Mouse (Mus musculus): ENCODE data around the gene Slc46a1.

Gene Slc46a1

DNA sequence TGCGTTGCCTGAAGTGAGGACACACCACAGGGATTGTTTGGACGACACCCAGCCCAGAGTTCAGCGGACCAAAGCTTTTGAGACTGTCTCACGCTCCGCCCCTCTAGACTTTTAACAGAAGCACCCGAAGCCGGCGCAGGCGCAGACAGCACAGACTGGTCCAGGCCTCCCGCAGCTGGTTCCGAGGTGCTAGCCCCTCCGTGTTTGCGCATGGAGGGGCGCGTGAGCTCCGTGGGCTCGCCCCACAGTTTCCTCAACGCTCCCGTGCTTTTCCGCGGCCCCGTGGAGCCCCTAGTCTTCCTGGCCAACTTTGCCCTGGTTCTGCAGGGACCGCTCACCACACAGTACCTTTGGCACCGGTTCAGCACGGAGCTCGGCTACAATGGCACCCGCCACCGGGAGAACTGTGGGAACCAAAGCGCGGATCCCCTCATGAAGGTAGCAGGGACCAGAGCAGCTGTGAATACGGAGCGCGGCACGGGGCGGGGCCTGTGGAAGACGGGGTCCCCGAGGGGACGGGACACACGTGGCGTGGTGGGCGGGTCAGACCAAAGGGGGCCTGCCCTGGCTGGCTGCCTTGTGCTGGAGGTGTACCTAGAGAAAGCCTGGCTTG is at the start of gene Slc46a1:
Gene Slc46a1, plus strand, starts transcription at position 130 of the 613 bp plus-strand sequence.
- DNase-seq (ENCODE audit: low read depth): peak; percentile 74

DNA sequence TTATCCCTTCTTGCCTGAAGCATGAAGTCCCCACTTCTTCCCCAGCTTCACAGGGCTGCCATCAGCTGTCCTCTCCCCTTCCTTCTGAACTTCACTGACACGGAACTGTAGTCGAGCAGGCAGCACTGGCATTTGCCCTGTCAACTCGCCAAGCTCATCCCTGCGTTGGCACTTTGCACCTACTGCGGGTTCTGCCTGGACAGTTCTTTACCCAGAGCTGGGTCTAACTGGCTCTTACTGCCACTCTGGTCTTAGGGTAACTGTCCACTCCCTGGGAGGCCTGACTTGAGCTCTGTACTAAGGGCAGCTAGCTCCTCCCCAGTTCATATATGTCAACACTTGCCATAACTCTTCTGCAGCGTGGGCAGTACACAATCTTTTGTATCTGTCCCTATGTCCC is 48.6 kb upstream of the Slc46a1 start:
- DNase-seq (ENCODE audit: low read depth): no peak

GRCm38 (mm10) chr11:78420263-78420889 is 45.1 kb upstream of the Slc46a1 start:
- no peak for DNase-seq (ENCODE audit: low read depth)

DNA sequence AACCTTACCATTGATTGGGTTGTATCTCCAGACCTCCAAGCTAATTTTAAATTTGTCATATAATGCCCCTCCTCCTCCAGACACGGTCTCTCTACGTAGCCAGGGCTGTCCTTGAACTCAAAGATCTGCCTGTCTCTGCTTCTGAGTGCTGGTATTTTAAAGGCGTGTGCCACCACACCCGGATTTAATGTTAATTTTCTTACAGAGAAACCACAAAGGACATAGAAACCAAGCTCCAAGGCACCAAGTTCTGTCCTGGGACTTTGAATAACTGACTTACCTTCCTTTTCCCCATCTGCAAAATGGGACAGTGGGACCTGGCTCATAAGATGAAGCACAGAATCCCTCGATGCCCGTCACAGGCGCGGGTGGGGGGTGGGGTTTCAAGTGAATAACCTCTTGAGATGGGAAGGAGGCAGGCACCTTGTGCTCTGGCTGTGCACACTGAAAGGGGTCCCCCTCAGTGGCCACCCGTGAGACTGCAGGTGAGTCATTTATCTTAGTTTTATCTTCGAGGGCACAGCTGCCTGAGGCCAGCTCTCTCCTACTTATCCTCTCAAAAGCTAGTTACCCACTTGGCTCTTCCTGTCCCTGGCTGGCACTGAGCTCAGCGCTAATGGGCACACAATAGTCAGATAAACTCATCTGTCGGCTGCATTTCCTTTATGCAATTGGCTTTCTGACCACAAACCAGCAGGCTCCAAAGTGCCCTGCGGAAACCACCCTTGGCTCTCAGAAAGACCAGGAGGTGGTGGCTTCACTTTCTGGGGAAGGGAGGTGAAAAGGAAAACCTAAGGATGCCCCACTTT is 44.1 kb upstream of the Slc46a1 start:
- DNase-seq (ENCODE audit: low read depth): no peak

DNA sequence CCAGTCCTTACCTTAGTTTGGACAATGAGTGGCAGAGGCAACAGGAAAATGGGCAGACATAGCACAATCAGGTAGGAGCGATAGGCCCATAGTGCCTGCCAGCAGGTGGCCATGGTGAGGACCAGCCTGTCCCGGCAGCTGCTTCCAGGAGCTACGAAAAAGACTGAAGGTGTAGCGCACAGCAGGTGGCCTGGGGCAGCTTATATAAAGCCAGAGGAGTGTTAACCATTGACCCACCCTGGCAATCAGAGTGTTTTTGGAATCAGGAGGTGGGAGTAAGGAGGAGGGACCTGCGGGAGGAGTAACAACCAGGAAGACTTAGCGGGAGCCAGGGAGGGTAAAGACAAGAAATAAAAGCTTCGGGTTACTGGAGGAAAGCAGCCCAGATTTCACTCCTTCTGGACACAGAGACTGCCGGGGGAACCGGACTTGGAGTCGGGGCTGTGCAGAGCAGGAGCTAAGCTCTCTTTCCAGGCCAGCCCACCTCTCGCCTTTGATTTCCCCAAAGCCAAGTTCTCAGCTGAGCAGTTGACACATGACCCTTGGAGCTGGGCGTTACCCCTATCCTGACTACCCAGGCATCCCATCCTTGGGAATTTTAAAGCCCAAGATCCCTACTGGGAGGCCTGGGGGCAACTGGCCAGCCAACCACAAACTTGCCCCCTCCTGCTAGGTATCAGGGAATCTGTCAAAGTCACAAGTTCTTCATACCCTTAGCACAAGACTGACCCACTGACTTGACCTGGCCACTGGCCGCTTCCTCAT is 43.3 kb upstream of the Slc46a1 start, which contains the start of gene Slc13a2:
Gene Slc13a2, minus strand, starts transcription at position 163 of the 765 bp plus-strand sequence.
- no peak for DNase-seq (ENCODE audit: low read depth)

DNA sequence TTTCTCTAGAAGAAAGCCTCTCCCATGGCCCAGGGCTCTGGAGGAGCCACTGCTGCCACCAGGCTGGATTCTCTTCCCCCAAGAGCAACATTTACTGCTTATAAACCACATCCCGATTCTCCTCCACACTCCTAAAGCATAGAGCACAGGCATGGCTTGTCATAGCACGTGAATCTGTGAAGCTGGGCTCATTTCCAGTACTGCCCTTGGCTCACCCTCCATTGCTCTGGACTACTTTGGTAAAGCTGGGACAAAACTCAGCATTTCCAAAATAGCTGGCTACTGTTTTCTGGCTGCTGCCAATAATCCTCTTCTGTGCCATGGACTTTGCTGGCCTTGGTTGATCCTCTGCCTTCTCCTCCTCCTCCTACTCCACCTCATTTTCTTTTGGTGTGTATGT is 41.1 kb upstream of the Slc46a1 start:
- DNase-seq (ENCODE audit: low read depth): no peak

DNA sequence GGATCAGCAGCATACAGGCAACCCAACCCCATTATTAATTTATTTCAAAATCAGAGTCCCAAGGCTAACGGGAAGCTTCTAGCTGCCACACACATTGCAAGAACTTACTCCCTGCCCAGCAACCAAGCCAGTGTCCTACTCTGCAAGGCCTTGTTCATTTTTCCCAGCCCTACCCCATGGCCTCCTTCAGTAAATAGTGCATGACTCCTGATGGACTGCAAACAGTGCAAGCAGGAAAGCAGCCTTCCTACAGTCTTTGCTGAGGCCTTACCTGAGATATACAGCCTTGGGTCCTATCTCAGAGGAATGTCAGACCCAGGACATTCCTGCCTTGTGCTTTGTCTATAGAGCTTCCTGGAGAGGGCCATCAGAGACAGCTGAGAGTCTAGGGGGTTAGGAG is 39.9 kb upstream of the Slc46a1 start:
- DNase-seq (ENCODE audit: low read depth): no peak

DNA sequence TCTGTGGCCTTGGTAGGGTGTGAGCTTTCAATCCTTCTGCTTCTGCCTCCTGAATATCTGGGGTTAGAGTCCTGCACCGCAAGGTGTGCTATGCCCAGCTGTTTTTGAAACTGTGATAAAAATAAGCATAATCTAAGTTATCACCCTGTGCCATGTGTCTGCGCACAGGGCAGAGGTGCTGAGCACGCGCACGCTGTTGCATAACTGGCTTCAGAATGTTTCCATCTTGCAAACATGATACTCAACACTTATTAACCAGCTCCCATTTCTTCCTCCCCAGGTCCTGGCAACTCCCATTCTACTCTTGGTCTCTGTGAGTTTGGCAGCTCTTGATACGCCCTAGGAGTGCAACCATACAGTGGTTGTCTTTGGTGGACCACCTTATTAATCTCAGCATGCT is 37.8 kb upstream of the Slc46a1 start:
- no peak for DNase-seq (ENCODE audit: low read depth)

DNA sequence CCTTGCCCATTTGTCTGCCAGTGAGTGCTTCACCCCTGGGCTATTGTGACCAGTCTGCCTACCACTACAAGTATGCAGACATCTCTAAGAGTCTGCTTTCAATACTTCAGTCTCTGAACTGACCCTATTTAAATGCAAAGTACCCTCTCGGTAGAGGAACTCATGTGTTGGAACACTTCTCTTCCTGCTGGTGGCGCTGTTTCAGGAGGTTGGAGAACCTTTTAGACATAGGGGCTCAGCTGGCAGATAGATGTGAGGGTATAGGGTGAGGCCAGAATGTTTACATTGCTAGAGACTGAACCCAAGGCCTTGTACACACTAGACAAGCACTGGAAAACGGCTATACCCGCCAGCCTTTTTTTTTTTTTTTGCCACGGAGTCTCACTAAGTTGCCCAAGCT is 37.2 kb upstream of the Slc46a1 start:
- DNase-seq (ENCODE audit: low read depth): no peak

DNA sequence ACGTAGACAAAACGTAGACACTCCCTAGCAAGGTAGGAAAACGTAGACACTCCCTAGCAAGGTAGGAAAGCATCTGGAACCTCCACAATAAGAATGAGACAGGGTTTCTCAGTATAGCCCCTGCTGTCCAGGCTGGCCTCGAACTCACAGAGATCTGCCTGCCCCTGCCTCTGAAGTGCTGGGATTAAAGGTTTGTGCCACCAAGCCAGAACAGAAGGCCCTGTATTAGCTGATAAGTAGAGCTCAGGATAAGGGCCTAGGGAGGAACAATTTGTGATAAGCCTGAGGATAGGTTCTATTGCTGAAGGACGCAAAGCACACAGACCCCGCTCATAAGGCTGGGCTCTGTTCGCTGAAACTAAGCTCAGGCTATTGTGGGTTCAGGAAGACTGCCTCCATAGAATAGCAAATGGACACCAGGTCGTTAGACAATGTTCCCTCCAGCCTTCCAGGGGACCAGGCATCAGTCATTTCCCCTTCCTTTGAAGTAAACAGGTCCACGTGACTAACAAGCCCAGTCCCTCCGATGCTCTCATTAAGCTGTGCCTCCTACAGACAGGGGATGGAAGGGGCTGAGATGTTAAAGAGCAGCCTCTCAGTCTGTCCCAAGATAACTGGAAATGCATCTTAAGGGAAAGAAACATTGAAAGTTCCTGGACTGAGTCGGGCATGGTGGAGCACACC is 35.2 kb upstream of the Slc46a1 start:
- DNase-seq (ENCODE audit: low read depth): no peak

DNA sequence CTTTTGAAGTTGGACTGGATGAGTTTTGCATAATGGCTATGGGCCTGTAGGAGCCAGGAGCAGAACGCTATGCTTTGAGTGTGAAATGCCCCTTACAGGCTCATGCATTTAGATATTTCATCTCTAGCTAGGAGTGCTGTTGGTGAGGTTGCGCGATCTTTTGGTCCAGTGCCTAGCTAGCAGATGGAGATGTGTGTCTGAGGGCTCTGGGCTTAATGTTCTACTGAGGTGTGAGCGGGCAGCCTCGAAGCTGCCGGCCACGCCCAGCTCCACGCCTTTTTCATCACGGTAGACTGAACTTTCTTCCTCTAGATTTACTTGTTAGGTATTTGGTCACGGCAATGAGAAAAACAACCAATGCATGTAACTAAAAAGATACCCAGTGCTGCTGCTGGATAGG is 34.3 kb upstream of the Slc46a1 start:
- no peak for DNase-seq (ENCODE audit: low read depth)

DNA sequence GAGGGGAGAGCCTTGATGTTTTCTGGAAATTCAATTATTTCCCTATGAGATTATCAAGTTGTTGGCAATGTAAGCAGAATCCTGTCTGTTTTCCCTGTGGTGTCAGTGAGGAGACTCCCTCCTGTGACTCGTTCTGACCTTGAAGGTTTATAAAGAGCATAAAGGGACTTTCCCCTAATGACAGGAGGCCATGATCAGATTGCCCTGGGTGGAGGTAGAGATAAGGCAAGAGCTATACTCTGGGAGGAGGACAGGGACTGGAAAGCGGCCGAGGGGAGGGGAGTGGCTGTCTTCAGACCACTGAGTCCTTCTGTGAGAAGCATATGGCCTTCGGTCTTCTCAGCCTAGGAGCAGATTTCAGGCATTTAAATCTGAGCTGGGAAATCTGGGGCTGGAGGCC is 31.4 kb upstream of the Slc46a1 start:
- DNase-seq (ENCODE audit: low read depth): no peak

- DNase-seq (ENCODE audit: low read depth): peak; percentile 57
Observed at GRCm38 (mm10) chr11:78435776-78436349, 29.6 kb upstream of the Slc46a1 start.

GRCm38 (mm10) chr11:78437182-78437581 is 28.3 kb upstream of the Slc46a1 start:
- no peak for DNase-seq (ENCODE audit: low read depth)

DNA sequence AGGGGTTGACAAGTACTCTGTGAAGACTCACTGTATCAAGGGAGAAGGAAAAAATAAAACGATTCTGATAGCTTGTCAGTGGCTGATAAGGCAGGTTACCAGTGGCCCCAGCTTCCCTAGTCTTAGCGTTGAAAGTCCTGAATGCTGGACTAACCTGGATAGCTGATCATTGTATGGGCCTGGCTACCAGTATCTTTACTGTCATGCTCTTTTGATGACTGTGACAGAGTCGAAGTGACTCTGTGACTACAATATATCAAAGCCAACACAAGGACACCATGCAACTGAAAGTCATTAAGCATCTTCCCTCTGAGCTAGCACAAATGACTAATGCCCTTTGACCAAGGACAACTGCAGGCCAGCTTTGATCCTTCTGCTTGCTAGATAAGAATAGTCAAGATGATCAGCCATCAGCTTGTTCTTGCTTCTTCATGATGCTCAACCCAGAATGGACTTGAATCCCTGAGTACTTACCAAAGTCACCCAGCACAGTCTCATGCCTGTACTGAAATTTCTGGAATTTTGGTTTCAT is 27.0 kb upstream of the Slc46a1 start:
- DNase-seq (ENCODE audit: low read depth): no peak

DNA sequence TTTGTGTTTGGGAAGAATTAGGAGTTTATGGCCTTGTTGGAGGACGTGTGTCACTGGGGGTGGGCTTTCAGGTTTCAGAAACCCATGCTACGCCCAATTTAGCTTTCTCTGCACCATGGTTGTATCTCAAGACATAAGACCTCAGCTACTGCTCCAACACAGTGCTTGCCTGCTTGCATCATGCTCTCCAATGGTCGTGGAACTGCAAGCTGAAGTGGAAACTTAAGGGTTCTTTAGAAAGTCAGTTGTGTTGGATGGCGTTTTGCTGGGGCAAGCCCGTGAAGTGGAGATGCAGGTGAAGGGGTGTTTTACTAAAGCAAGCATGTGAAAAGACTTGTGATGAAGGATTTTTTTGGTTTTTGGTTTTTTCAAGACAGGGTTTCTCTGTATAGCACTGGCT is 22.4 kb upstream of the Slc46a1 start:
- DNase-seq (ENCODE audit: low read depth): no peak

DNA sequence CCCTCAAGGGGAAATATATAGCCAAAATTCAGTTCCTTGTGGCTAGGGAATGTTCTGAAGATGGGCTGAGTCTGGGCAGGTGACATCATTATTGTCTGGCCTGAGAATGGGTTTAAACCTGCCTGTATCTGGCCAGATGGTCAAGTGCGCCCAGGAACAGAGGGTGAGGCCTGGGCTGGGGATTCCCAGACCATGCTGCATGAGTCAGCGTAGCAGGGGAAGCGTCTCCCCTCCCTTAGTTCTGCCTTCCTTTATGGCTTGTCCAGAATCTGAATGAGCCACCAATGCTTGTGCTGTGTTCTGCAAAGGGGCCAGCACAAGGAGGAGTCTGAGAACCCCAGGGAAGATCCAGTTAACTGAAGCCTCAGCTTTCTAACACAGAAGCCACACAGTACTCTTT is 18.3 kb upstream of the Slc46a1 start:
- DNase-seq (ENCODE audit: low read depth): no peak

- no peak for DNase-seq (ENCODE audit: low read depth)
Observed at GRCm38 (mm10) chr11:78448242-78448641, 17.3 kb upstream of the Slc46a1 start.

DNA sequence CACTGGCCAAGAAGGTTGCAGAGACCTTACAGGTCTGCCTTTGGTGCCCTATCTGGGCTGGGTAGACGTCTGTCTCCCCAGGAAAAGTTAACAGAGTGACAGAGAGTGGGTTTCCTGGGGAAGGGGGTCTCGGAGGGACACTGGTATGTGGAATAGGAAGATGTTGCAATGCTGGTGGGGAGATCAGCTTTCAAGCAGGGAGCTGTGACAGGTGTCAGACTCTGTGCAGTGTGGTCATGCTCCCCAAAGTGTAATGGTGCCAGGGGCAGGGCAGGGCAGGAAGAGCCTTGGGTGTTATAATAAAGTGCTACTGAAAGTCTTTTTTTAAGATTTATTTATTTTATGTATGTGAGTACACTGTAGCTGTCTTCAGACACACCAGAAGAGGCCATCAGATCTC is 15.2 kb upstream of the Slc46a1 start:
- no peak for DNase-seq (ENCODE audit: low read depth)

- DNase-seq (ENCODE audit: low read depth): peak; percentile 85
Observed at GRCm38 (mm10) chr11:78453675-78454074, 11.8 kb upstream of the Slc46a1 start.

- peak; percentile 19 for DNase-seq (ENCODE audit: low read depth)
Observed at GRCm38 (mm10) chr11:78454276-78454675, 11.2 kb upstream of the Slc46a1 start.

Data from naive thymus-derived CD4-positive, alpha-beta T cell, adult 2 months (primary cell).